Mouse (Mus musculus) ES-E14 (cell line): Measurements from ENCODE around the gene Wfdc21. TPM values are rescaled to one million over a fixed set of nuclear protein-coding genes. Genes with fewer than 3 reads are reported as not detected.

ENCODE experiments used
- DNase-seq: peaks from one replicate; pipeline ENCODE4 v3.0.0-alpha.2; 2013; ENCODE audit warnings: low read depth, low spot score
- H3K27ac ChIP-seq: 2 replicates; pipeline ENCODE4 v1.5.1; 2012; ENCODE audit warnings: low read depth, mild to moderate bottlenecking, low read length, moderate library complexity, mixed read lengths; ENCODE audit not compliant: poor library complexity, insufficient read depth, severe bottlenecking
- H3K36me3 ChIP-seq: 2 replicates; pipeline ENCODE4 v1.6.1; 2012; ENCODE audit warnings: mild to moderate bottlenecking, low read length, moderate library complexity, mixed read lengths; ENCODE audit not compliant: control insufficient read depth, poor library complexity, insufficient read depth, severe bottlenecking
- H3K4me1 ChIP-seq, 2 experiments: fragments of 150-350 bp in 1 of 2; sonication (generic) in 1 of 2; 2 replicates each; pipeline ENCODE4 v1.6.1; 2012; ENCODE audit warnings: low read length in 2 of 2, mild to moderate bottlenecking in 1 of 2, mixed read lengths in 1 of 2; ENCODE audit not compliant: control insufficient read depth in 2 of 2, insufficient read depth in 2 of 2, poor library complexity in 1 of 2
- H3K4me3 ChIP-seq, 2 experiments: fragments of 150-350 bp in 1 of 2; sonication (generic) in 1 of 2; 2 replicates each; pipeline ENCODE4 v1.5.1; 2012; ENCODE audit warnings: low read length in 2 of 2, low read depth in 1 of 2, mild to moderate bottlenecking in 1 of 2, mixed read lengths in 1 of 2; ENCODE audit not compliant: insufficient read depth in 1 of 2, poor library complexity in 1 of 2, severe bottlenecking in 1 of 2
- H3K9ac ChIP-seq: 2 replicates; pipeline ENCODE4 v1.6.1; 2012; ENCODE audit warnings: low read depth, mild to moderate bottlenecking, low read length, mixed read lengths; ENCODE audit not compliant: poor library complexity, insufficient read depth, severe bottlenecking
- H3K9me3 ChIP-seq: fragments of 150-350 bp; sonication (generic); 2 replicates; pipeline ENCODE4 v1.6.1; 2012; ENCODE audit warnings: low read depth, mild to moderate bottlenecking, low read length; ENCODE audit not compliant: control insufficient read depth, insufficient read depth
- CHD2 ChIP-seq: IDR thresholded peaks from 2 replicates; pipeline ENCODE4 v1.6.1; 2014; ENCODE audit warnings: mild to moderate bottlenecking, low read depth, low read length, inconsistent platforms
- HCFC1 ChIP-seq: IDR thresholded peaks from 2 replicates; pipeline ENCODE4 v1.6.1; 2012; ENCODE audit warnings: low read length, inconsistent platforms, borderline replicate concordance; ENCODE audit not compliant: insufficient read depth
- MAFK ChIP-seq: IDR thresholded peaks from 2 replicates; pipeline ENCODE4 v1.6.1; 2014; ENCODE audit warnings: mild to moderate bottlenecking, low read depth, low read length, inconsistent platforms; ENCODE audit not compliant: insufficient read depth
- ZC3H11A ChIP-seq: IDR thresholded peaks from 2 replicates; pipeline ENCODE4 v1.6.1; 2012; ENCODE audit warnings: low read depth, mild to moderate bottlenecking, inconsistent platforms, low read length, borderline replicate concordance
- ZNF384 ChIP-seq: IDR thresholded peaks from 2 replicates; pipeline ENCODE4 v1.6.1; 2012; ENCODE audit warnings: low read depth, low read length, inconsistent platforms
- in situ Hi-C, 2 experiments: fragments of 600-800 bp; cut with MboI; formaldehyde crosslinking; loops; one replicate each; pipeline ENCODE4 v1.15.1; 2025; ENCODE audit warnings: low sequenced_read_pairs in 2 of 2, inconsistent platforms in 1 of 2; ENCODE audit not compliant: unreplicated experiment in 2 of 2
- total RNA-seq: library from RNA; depleted of rRNA; stranded (reverse); fragments of 300-350 nt; gene quantifications from 2 replicates; pipeline ENCODE4 v1.2.3, GENCODE M21; 2012

The Wfdc21 gene
- total RNA-seq, 1 experiment, result not detected

- TF ChIP-seq ZC3H11A (no peak), MAFK (no peak), CHD2 (no peak), ZNF384 (no peak), HCFC1 (no peak)
- no peak overlapping the region for H3K4me3 ChIP-seq
- H3K27ac ChIP-seq, result no peak overlapping the region
- peaks cover 33% of the 10 kb centered on the region for H3K36me3 ChIP-seq
- H3K9me3 ChIP-seq, result no peaks in the 10 kb centered on the region
- in situ Hi-C loops, result no loop called here
- no peak for DNase-seq
- peaks cover 0 to 6% of the 10 kb centered on the region in 2 experiments; a peak in 1 of 4 replicates for H3K4me1 ChIP-seq
- H3K9ac ChIP-seq, result no peak overlapping the region
These were observed 27.6 kb downstream of the Wfdc21 start for GRCm38 (mm10) chr11:83774324-83774723.

GRCm38 (mm10) chr11:83776798-83777197 is 30.1 kb downstream of the Wfdc21 start:
- Histone ChIP-seq H3K9me3 (no peaks in the 10 kb centered on the region), H3K27ac (no peak overlapping the region), H3K4me3 (no peak overlapping the region), H3K4me1 (peaks cover 0 to 6% of the 10 kb centered on the region in 2 experiments; a peak in 1 of 4 replicates), H3K9ac (no peak overlapping the region), H3K36me3 (peaks cover 47% of the 10 kb centered on the region)
- DNase-seq, result no peak
- in situ Hi-C loops, result no loop called here
- TF ChIP-seq CHD2 (no peak), MAFK (no peak), HCFC1 (no peak), ZC3H11A (no peak), ZNF384 (no peak)

GRCm38 (mm10) chr11:83783931-83784600 is 37.3 kb downstream of the Wfdc21 start:
- TF ChIP-seq MAFK (no peak), ZNF384 (no peak), HCFC1 (no peak), ZC3H11A (no peak), CHD2 (no peak)
- H3K9me3 ChIP-seq, result no peaks in the 10 kb centered on the region
- in situ Hi-C loops, result no loop called here
- DNase-seq, result no peak
- no peak overlapping the region for H3K4me3 ChIP-seq
- H3K27ac ChIP-seq, result no peak overlapping the region
- H3K36me3 ChIP-seq, result peaks cover 20% of the 10 kb centered on the region
- peaks cover 0 to 7% of the 10 kb centered on the region in 2 experiments; a peak in 1 of 4 replicates for H3K4me1 ChIP-seq
- no peak overlapping the region for H3K9ac ChIP-seq

GRCm38 (mm10) chr11:83784661-83785060 is 37.9 kb downstream of the Wfdc21 start:
- H3K4me3 ChIP-seq, result no peak overlapping the region
- in situ Hi-C loops, result no loop called here
- no peak for TF ChIP-seq HCFC1
- no peak for TF ChIP-seq ZNF384
- no peak for TF ChIP-seq CHD2
- TF ChIP-seq ZC3H11A, result no peak
- no peak for TF ChIP-seq MAFK

More at GRCm38 (mm10) chr11:83784661-83785060, 37.9 kb downstream of the Wfdc21 start:
- H3K4me1 ChIP-seq, result peaks cover 0 to 7% of the 10 kb centered on the region in 2 experiments; a peak in 1 of 4 replicates
- no peak for DNase-seq
- H3K9me3 ChIP-seq, result no peaks in the 10 kb centered on the region
- peaks cover 20% of the 10 kb centered on the region for H3K36me3 ChIP-seq
- H3K27ac ChIP-seq, result no peak overlapping the region
- no peak overlapping the region for H3K9ac ChIP-seq
